Mouse (Mus musculus) myocyte (in vitro differentiated cells): ENCODE measurements at regions not wholly inside any gene's neighbourhood (a gene's known extent, or its start where the extent isn't known, plus 50 kb on each side); places are given as distances from the start of the nearest gene placed in this dataset.

ENCODE experiments used
- CEBPB ChIP-seq: IDR thresholded peaks from 2 replicates; pipeline ENCODE4 v1.6.1; 2011; ENCODE audit warnings: mild to moderate bottlenecking, moderate library complexity; ENCODE audit not compliant: poor library complexity, insufficient read depth, severe bottlenecking
- E2F4 ChIP-seq: IDR thresholded peaks from one replicate; pipeline ENCODE4 v1.6.1; 2011; ENCODE audit warnings: mild to moderate bottlenecking, control low read depth, moderate library complexity; ENCODE audit not compliant: insufficient read depth
- MAX ChIP-seq: IDR thresholded peaks from one replicate; pipeline ENCODE4 v1.6.1; 2011; ENCODE audit warnings: low read depth, mild to moderate bottlenecking, control low read depth
- MYOG ChIP-seq, 3 experiments: IDR thresholded peaks; one replicate each; pipeline ENCODE4 v1.6.1; 2011; ENCODE audit warnings: control low read depth in 2 of 3, low read depth in 2 of 3, mild to moderate bottlenecking in 2 of 3; ENCODE audit not compliant: insufficient read length in 2 of 3, control insufficient read depth in 1 of 3, insufficient read depth in 1 of 3
- POLR2A ChIP-seq: IDR thresholded peaks from one replicate; pipeline ENCODE4 v1.6.1; 2011; ENCODE audit warnings: low read depth, mild to moderate bottlenecking, control low read depth, moderate library complexity; ENCODE audit not compliant: insufficient read length
- POLR2AphosphoS2 ChIP-seq: IDR thresholded peaks from one replicate; pipeline ENCODE4 v1.6.1; 2011; ENCODE audit warnings: low read depth, control low read depth; ENCODE audit not compliant: insufficient read length
- TCF12 ChIP-seq: IDR thresholded peaks from one replicate; pipeline ENCODE4 v1.6.1; 2011; ENCODE audit warnings: mild to moderate bottlenecking, control low read depth; ENCODE audit not compliant: poor library complexity, insufficient read depth, severe bottlenecking
- USF1 ChIP-seq: IDR thresholded peaks from one replicate; pipeline ENCODE4 v1.6.1; 2011; ENCODE audit warnings: low read depth, mild to moderate bottlenecking, control low read depth, moderate library complexity

DNA sequence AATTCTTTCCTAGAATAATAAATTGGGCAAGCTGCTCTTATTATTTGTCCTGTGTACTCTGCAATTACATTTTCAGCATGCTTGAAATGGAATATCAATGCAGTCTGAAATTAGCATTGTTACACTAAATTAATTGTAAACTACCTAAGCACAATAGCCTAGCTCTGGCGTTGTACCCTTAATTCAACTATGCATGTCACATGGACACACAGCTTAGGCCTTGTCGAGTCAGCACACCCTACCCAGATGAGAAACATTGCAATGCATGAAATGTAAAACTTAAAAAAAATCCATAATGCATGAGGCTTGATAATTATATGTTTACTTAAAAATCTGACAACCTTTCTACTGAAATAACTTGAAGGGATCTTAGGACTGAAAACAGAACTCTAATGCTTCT, 596.2 kb upstream of the Robo1 start:
- no peak for TF ChIP-seq USF1
- TF ChIP-seq MYOG (IDR thresholded peaks at IDR 0.05; ENCODE audit: control insufficient read depth in 1 of 3, insufficient read depth in 1 of 3, insufficient read length in 2 of 3, low read depth in 2 of 3), result no peak
- TF ChIP-seq POLR2A, result no peak
- TF ChIP-seq E2F4, result no peak
- no peak for TF ChIP-seq TCF12
- TF ChIP-seq CEBPB, result no peak
- no peak for TF ChIP-seq POLR2AphosphoS2
- no peak for TF ChIP-seq MAX
